Mouse (Mus musculus) limb, embryonic 10.5 days (tissue): ENCODE measurements at regions not wholly inside any gene's neighbourhood (a gene's known extent, or its start where the extent isn't known, plus 50 kb on each side); places are given as distances from the start of the nearest gene placed in this dataset.

ENCODE experiments used
- DNase-seq: peaks from one replicate; pipeline ENCODE4 v3.0.0-alpha.2; 2017; ENCODE audit warnings: low spot score
- H3K27ac ChIP-seq: fragments of 300-500 bp; sonication (generic); 2 replicates; pipeline ENCODE4 v1.5.1; 2016; ENCODE audit warnings: mild to moderate bottlenecking
- H3K27me3 ChIP-seq: fragments of 300-500 bp; sonication (generic); 2 replicates; pipeline ENCODE4 v1.6.1; 2016; ENCODE audit warnings: low read depth, mild to moderate bottlenecking; ENCODE audit not compliant: poor library complexity, severe bottlenecking
- H3K36me3 ChIP-seq: fragments of 300-500 bp; sonication (generic); 2 replicates; pipeline ENCODE4 v1.6.1; 2016; ENCODE audit warnings: mild to moderate bottlenecking, moderate library complexity
- H3K4me1 ChIP-seq: fragments of 300-500 bp; sonication (generic); 2 replicates; pipeline ENCODE4 v1.6.1; 2016
- H3K4me3 ChIP-seq: fragments of 300-500 bp; sonication (generic); 2 replicates; pipeline ENCODE4 v1.5.1; 2016; ENCODE audit warnings: mild to moderate bottlenecking, moderate library complexity
- H3K9me3 ChIP-seq: fragments of 300-500 bp; sonication (generic); replicated peaks from 2 replicates; pipeline ENCODE4 v1.6.1; 2016; ENCODE audit warnings: mild to moderate bottlenecking
- WGBS: fragments of 180-500 bp; shearing (Covaris S2); methylation state at CpG from one replicate; pipeline ENCODE4 v1.1.7; 2016; 5-methylcytosine and 5-hydroxymethylcytosine counted together

DNA sequence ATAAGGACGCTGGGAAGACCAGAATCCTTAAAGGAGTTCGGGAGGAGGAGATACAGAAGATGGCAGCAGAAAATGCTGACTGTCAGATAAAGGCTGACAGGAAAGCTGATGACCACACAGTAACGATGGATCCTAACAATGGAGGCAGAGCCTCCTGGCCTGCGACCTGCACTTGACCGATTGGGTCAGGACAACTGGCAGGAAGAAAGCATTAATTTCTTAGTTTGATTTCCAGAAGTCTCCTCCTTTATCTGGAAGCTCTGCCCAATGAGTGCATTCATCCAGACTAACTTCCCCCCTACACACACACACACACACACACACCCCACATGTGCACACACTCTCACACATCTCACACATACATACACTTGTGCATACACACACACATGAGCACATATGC is 128.6 kb downstream of the Zfp706 start:
- H3K27ac ChIP-seq: no peak overlapping the region
- 42% methylated on average over 5 of the region's 5 CpGs for WGBS

GRCm38 (mm10) chr15:36878276-36878675 is 129.3 kb downstream of the Zfp706 start:
- peaks cover 30% of the 10 kb centered on the region for H3K4me1 ChIP-seq
- H3K27ac ChIP-seq: no peak overlapping the region
- 85% methylated on average over 3 of the region's 3 CpGs for WGBS

More for the DNA sequence above, 128.6 kb downstream of the Zfp706 start:
- no peaks in the 10 kb centered on the region for H3K27me3 ChIP-seq
- no peaks in the 10 kb centered on the region for H3K36me3 ChIP-seq
- no peak overlapping the region for H3K4me3 ChIP-seq
- no peak for DNase-seq
- H3K4me1 ChIP-seq: peaks cover 23% of the 10 kb centered on the region
- no peaks in the 10 kb centered on the region for H3K9me3 ChIP-seq

GRCm38 (mm10) chr15:36877501-36877900 is 130.1 kb downstream of the Zfp706 start:
- Histone ChIP-seq H3K9me3 (no peaks in the 10 kb centered on the region), H3K27ac (no peak overlapping the region), H3K36me3 (no peaks in the 10 kb centered on the region), H3K4me1 (peaks cover 35% of the 10 kb centered on the region), H3K4me3 (no peak overlapping the region), H3K27me3 (no peaks in the 10 kb centered on the region)
- WGBS: 78% methylated on average over 7 of the region's 7 CpGs
- DNase-seq: no peak

More at GRCm38 (mm10) chr15:36878276-36878675, 129.3 kb downstream of the Zfp706 start:
- Histone ChIP-seq H3K36me3 (no peaks in the 10 kb centered on the region), H3K9me3 (no peaks in the 10 kb centered on the region), H3K4me3 (no peak overlapping the region), H3K27me3 (no peaks in the 10 kb centered on the region)
- DNase-seq: no peak

GRCm38 (mm10) chr15:36875980-36876778 is 131.4 kb downstream of the Zfp706 start:
- Histone ChIP-seq H3K27ac (peak overlapping the region; percentile 17; the same call in 1 of the 2 replicates), H3K4me3 (no peak overlapping the region), H3K4me1 (peaks cover 35% of the 10 kb centered on the region), H3K36me3 (no peaks in the 10 kb centered on the region), H3K9me3 (no peaks in the 10 kb centered on the region), H3K27me3 (no peaks in the 10 kb centered on the region)
- 81% methylated on average over 10 of the region's 10 CpGs for WGBS
- DNase-seq: no peak

DNA sequence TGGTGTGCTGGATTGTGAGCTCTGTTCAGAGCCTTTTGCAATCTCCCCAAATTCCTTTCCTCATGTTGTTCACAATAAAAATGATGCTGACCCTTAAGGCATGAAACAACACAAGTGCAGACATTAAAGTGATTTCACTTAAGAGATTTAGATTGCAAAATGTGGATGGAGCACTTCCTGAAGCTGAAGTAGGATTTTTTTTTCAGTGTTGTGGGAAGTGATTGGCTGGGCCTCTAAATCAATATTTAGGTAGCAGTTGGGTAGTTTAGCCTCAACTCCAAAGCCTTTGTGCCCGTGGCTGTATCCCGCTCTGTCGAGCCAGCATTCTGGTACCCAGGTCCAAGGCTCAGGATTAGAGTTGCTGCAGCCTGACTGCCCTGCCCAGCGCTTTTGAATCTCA is 133.0 kb downstream of the Zfp706 start:
- Histone ChIP-seq H3K27me3 (no peaks in the 10 kb centered on the region), H3K4me1 (peaks cover 33% of the 10 kb centered on the region), H3K27ac (no peak overlapping the region), H3K4me3 (no peak overlapping the region), H3K9me3 (no peaks in the 10 kb centered on the region), H3K36me3 (no peaks in the 10 kb centered on the region)
- 89% methylated on average over 4 of the region's 4 CpGs for WGBS
- DNase-seq: no peak

GRCm38 (mm10) chr15:36873884-36874243 is 133.7 kb downstream of the Zfp706 start:
- H3K27ac ChIP-seq: peak overlapping the region; percentile 37; the same call in 1 of the 2 replicates
- H3K4me3 ChIP-seq: no peak overlapping the region
- no peak for DNase-seq
- H3K4me1 ChIP-seq: peaks cover 32% of the 10 kb centered on the region
- no peaks in the 10 kb centered on the region for H3K9me3 ChIP-seq
- 61% methylated on average over 5 of the region's 5 CpGs for WGBS
- H3K27me3 ChIP-seq: no peaks in the 10 kb centered on the region
- no peaks in the 10 kb centered on the region for H3K36me3 ChIP-seq

DNA sequence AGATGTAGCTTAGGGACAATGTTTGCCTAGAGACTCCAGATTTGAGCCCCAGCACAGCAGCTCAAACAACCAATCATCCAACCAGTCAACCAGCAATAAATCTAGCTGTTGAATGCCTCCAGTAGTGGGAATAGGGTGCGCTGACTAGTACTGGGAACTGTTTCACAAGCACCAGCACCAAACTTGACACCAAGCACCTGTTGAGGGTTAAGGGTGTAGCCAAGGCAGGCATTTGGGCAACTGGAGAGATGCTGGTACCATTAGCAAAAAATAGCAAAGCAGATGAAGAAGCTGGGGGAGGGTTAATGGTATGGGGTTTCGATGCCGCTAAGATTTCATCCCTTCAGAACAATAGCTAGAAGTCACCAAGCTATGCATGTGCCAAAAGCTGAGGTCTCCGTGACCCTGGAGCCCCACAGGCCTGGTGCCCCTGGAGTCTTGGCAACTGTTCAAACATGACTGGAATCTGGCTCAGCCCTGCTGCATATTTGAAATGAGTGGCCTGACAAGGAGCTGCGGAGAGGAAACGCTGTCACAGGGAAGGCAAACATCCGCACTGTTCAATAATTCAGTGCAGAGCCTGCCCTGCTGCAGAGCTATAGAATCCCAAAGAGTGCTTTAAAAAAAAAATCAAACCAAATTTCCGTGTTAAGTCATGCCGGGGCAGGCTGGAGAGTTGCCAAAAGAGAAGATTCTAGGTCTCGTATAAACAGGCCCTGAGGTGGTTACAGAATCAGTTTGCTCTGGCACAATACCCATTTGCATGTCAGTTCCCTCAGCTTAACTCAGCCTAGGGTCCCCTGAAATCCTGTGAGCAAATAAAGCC is 134.3 kb downstream of the Zfp706 start:
- Histone ChIP-seq H3K27ac (peak overlapping the region; percentile 37; the same call in 1 of the 2 replicates), H3K36me3 (no peaks in the 10 kb centered on the region), H3K4me3 (no peak overlapping the region), H3K27me3 (no peaks in the 10 kb centered on the region), H3K4me1 (peaks cover 26% of the 10 kb centered on the region), H3K9me3 (no peaks in the 10 kb centered on the region)
- no peak for DNase-seq
- 67% methylated on average over 10 of the region's 10 CpGs for WGBS

- WGBS: 96% methylated on average over 2 of the region's 2 CpGs
- no peaks in the 10 kb centered on the region for H3K36me3 ChIP-seq
- H3K4me3 ChIP-seq: no peak overlapping the region
- no peaks in the 10 kb centered on the region for H3K27me3 ChIP-seq
- H3K9me3 ChIP-seq: no peaks in the 10 kb centered on the region
- no peak for DNase-seq
- peaks cover 19% of the 10 kb centered on the region for H3K4me1 ChIP-seq
- H3K27ac ChIP-seq: no peak overlapping the region
Measured at GRCm38 (mm10) chr15:36872566-36872965, 135.0 kb downstream of the Zfp706 start.

GRCm38 (mm10) chr15:36870717-36871116 is 136.9 kb downstream of the Zfp706 start:
- DNase-seq: no peak
- H3K4me1 ChIP-seq: peaks cover 18% of the 10 kb centered on the region
- no peaks in the 10 kb centered on the region for H3K9me3 ChIP-seq
- no peak overlapping the region for H3K4me3 ChIP-seq
- no peaks in the 10 kb centered on the region for H3K36me3 ChIP-seq
- H3K27ac ChIP-seq: no peak overlapping the region
- no peaks in the 10 kb centered on the region for H3K27me3 ChIP-seq
- WGBS: 93% methylated on average over 7 of the region's 7 CpGs

- H3K4me3 ChIP-seq: no peak overlapping the region
- H3K9me3 ChIP-seq: no peaks in the 10 kb centered on the region
- no peaks in the 10 kb centered on the region for H3K27me3 ChIP-seq
- H3K36me3 ChIP-seq: no peaks in the 10 kb centered on the region
- WGBS: 89% methylated on average over 9 of the region's 9 CpGs
- H3K27ac ChIP-seq: no peak overlapping the region
- peaks cover 18% of the 10 kb centered on the region for H3K4me1 ChIP-seq
- DNase-seq: no peak
Measured at GRCm38 (mm10) chr15:36870094-36870493, 137.5 kb downstream of the Zfp706 start.

GRCm38 (mm10) chr15:36866088-36866487 is 141.5 kb downstream of the Zfp706 start:
- H3K27me3 ChIP-seq: no peaks in the 10 kb centered on the region
- H3K27ac ChIP-seq: no peak overlapping the region
- no peaks in the 10 kb centered on the region for H3K9me3 ChIP-seq
- 48% methylated on average over 1 of the region's 1 CpGs for WGBS
- H3K4me1 ChIP-seq: 0 out of 2 replicates have a peak, but pooled peaks cover 2% of the 10 kb centered on the region
- no peak for DNase-seq
- no peaks in the 10 kb centered on the region for H3K36me3 ChIP-seq
- no peak overlapping the region for H3K4me3 ChIP-seq

DNA sequence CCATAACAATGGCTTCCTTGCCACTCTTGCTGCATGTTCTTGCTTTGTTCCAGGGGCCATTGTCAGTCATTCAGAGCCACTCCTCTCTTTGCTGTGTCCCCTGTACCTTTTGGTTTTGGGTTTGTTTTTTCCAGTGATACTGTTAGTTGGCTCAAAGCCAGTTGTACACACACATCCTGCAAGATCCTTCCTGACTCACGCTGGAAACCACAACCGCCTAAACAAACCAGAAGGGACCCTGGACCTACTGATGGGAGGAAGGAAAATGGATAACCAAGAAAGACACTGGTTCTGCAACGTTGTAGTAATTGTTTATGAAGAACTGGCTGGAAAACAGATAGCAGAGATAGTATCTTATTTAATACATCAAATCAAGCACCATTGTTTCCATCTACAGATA is 142.2 kb downstream of the Zfp706 start:
- Histone ChIP-seq H3K4me3 (no peak overlapping the region), H3K4me1 (0 out of 2 replicates have a peak, but pooled peaks cover 2% of the 10 kb centered on the region), H3K27me3 (no peaks in the 10 kb centered on the region), H3K36me3 (no peaks in the 10 kb centered on the region), H3K27ac (no peak overlapping the region), H3K9me3 (no peaks in the 10 kb centered on the region)
- WGBS: 85% methylated on average over 3 of the region's 3 CpGs
- DNase-seq: no peak

DNA sequence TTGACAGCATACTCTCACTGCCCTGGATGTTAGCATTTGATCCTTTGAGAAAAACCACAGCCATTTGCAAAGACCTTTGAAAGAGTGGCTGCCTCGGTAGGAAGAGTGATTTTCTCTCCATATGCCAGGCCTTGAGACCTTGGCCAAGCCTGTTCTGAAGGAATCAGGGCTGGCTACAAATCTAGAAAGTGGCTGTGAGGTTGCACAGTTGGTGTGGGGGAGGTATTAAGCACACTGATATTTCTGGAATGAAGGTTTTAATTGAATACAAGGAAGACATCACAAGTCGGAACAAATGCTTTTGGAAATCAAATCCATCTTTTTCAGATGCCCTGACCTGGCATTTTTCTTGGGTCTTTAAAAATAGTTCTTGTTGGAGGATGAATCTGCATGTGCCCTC is 143.5 kb downstream of the Zfp706 start:
- Histone ChIP-seq H3K27ac (no peak overlapping the region), H3K4me3 (no peak overlapping the region), H3K4me1 (0 out of 2 replicates have a peak, but pooled peaks cover 1% of the 10 kb centered on the region), H3K9me3 (no peaks in the 10 kb centered on the region), H3K36me3 (no peaks in the 10 kb centered on the region), H3K27me3 (no peaks in the 10 kb centered on the region)
- 71% methylated on average over 2 of the region's 2 CpGs for WGBS
- no peak for DNase-seq
